Mouse (Mus musculus) G1E (cell line): ENCODE data around the gene Nkapd1.

Experiments
- CTCF ChIP-seq: IDR thresholded peaks from 2 replicates; pipeline ENCODE4 v1.5.1; 2012; ENCODE audit warnings: low read depth, low read length, inconsistent platforms, mixed read lengths
- GATA1 ChIP-seq: IDR thresholded peaks from 2 replicates; pipeline ENCODE4 v1.6.1; 2012; ENCODE audit warnings: borderline replicate concordance, low read length, inconsistent platforms, mixed read lengths

DNA sequence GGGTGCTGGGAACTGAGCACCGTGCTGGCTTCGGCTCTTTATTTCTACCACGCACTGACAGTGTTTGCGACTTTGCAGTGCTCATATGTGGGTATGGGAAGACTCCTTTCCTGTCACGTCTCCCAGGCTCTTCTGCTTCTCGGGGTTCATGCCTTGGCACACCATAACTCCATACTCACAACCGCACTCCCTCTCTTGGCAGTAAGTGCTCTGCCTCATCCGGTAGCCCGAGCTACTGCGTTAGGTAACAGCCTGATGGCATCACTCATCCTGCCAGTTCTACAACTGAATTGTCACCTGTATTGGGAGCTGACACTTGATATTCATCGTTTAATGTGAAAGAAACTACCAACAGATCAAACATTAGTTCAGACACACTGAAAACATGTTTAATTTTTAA lies 17.0 kb upstream of the Nkapd1 start:
- TF ChIP-seq CTCF (no peak), GATA1 (no peak)
